Mouse (Mus musculus) adrenal gland, adult 8-10 months (tissue): ENCODE measurements at regions not wholly inside any gene's neighbourhood (a gene's known extent, or its start where the extent isn't known, plus 50 kb on each side); places are given as distances from the start of the nearest gene placed in this dataset.

Experiments
- DNase-seq: peaks from one replicate; pipeline ENCODE4 v3.0.0; 2022

DNA sequence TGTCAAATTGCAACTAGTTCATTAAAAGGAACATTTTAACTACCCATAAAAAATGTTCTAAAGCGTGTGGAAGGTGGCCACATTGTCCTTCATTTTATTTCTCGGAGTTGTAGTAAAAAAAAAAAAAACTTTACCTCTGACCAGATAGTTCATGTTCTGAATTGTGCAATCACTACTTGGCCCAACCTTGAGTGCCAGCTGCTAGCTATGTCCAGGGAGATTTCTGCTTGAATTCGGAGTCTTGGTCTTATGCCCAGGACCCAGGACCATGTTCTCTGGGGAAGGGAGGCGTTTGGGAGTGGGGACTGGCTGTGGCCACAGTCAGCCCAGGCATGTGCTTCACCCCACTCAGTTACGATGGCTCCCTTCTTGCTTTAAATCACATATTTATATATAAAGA is 54.9 kb upstream of the Atp1b3 start:
- peak; percentile 33 for DNase-seq

DNA sequence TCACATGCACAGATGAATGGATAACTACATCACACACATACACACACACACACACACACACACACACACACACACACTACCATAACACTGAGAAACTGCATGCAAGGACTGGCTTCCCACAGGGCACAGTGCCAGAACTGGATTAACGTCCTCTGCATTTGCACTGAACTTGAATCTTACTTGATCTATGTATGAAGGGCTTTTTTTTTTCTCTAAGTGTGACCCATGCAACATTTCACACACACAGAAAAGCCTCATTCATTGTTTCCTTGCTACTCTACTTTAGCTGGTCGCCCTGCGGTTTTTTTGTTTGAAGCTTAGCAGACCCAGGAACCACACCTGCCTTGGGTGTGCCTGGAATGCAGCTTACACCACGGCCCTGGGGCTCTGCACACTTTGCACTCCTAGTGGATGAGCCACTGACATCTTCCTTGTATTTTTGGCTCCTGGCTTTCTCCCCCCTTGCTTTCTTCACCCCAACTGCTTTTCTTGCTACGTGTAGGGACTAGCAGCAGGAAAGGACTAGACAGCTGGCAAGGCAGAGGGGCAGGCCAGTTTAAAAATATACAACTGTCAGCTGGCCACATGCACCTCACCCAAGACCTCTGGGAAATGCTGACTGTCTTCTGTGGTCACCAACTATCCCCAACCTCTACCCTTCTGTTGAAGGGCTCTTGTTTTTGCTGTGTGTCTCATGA is 51.8 kb upstream of the Atp1b3 start:
- no peak for DNase-seq
